Mouse (Mus musculus) limb, embryonic 14.5 days (tissue): Measurements from ENCODE around the gene Samd9l. TPM values are rescaled to one million over a fixed set of nuclear protein-coding genes. Genes with fewer than 3 reads are reported as not detected.
"Not testable (repeated sequence)": the region's sequence is repeated elsewhere in the genome, so short reads cannot be mapped to it uniquely, and the experiment has no call there.

Experiments used
- ATAC-seq: fragments of 200-750 bp; cut with Nextera tagmentation; 2 replicates; pipeline ENCODE4 v1.8.0; 2017; ENCODE audit warnings: low read depth, moderate number of reproducible peaks, moderate TSS enrichment; ENCODE audit not compliant: low FRiP score
- DNase-seq: peaks from one replicate; pipeline ENCODE4 v3.0.0-alpha.2; 2015; ENCODE audit warnings: low spot score
- H3K27ac ChIP-seq: fragments of 300-500 bp; sonication (generic); replicated peaks from 2 replicates; pipeline ENCODE4 v1.5.1; 2014; ENCODE audit warnings: low read depth, mild to moderate bottlenecking, low read length, moderate library complexity, mixed read lengths
- H3K27me3 ChIP-seq: fragments of 300-500 bp; sonication (generic); 2 replicates; pipeline ENCODE4 v1.6.1; 2014; ENCODE audit warnings: low read length, mixed read lengths; ENCODE audit not compliant: control insufficient read depth, insufficient read depth
- H3K36me3 ChIP-seq: fragments of 300-500 bp; sonication (generic); 2 replicates; pipeline ENCODE4 v1.6.1; 2014; ENCODE audit warnings: mild to moderate bottlenecking, low read length, moderate library complexity, mixed read lengths; ENCODE audit not compliant: control insufficient read depth, insufficient read depth
- H3K4me1 ChIP-seq: fragments of 300-500 bp; sonication (generic); 2 replicates; pipeline ENCODE4 v1.6.1; 2014; ENCODE audit warnings: antibody characterized with exemption, low read length, mixed read lengths; ENCODE audit not compliant: control insufficient read depth, insufficient read depth
- H3K4me2 ChIP-seq: fragments of 300-500 bp; sonication (generic); replicated peaks from 2 replicates; pipeline ENCODE4 v1.6.1; 2014; ENCODE audit warnings: low read depth, mild to moderate bottlenecking, low read length, moderate library complexity; ENCODE audit not compliant: severe bottlenecking
- H3K4me3 ChIP-seq: fragments of 300-500 bp; sonication (generic); replicated peaks from 2 replicates; pipeline ENCODE4 v1.5.1; 2014; ENCODE audit warnings: low read length
- H3K9ac ChIP-seq: fragments of 300-500 bp; sonication (generic); 2 replicates; pipeline ENCODE4 v1.6.1; 2014; ENCODE audit warnings: mild to moderate bottlenecking, low read depth, low read length, moderate library complexity; ENCODE audit not compliant: severe bottlenecking
- H3K9me3 ChIP-seq: fragments of 300-500 bp; sonication (generic); 2 replicates; pipeline ENCODE4 v1.6.1; 2016; ENCODE audit warnings: low read length; ENCODE audit not compliant: control insufficient read depth
- POLR2A ChIP-seq: fragments of 200-500 bp; IDR thresholded peaks from 2 replicates; pipeline ENCODE4 v1.8.0; 2012; ENCODE audit warnings: inconsistent platforms, mild to moderate bottlenecking, moderate library complexity, borderline replicate concordance; ENCODE audit not compliant: insufficient read depth, insufficient read length; ENCODE audit errors: extremely low read depth
- WGBS: fragments of 180-500 bp; shearing (Covaris S2); extraction: QIAGEN DNeasy Blood & Tissue Kit; methylation state at CpG from one replicate; pipeline ENCODE4 v1.1.7; 2014; 5-methylcytosine and 5-hydroxymethylcytosine counted together
- polyA plus RNA-seq, 2 experiments: library from polyadenylated mRNA; depleted of rRNA in 1 of 2; stranded (reverse) in 1 of 2; unstranded in 1 of 2; fragments of >200 nt; fragmentation: Nextera tagmentation in 1 of 2; extraction: Ambion mirVana in 1 of 2; gene quantifications; 2 replicates each; pipeline versions ENCODE4 v1.2.1 to v1.2.3; 2012 to 2014

Samd9l gene
- polyA plus RNA-seq, 2 experiments: 1.2 to 2.6 TPM

GRCm38 (mm10) chr6:3369527-3369926, 29.8 kb downstream of the Samd9l start:
- Histone ChIP-seq H3K4me1 (no peaks in the 10 kb centered on the region), H3K36me3 (no peaks in the 10 kb centered on the region), H3K4me3 (no peak overlapping the region), H3K9me3 (no peaks in the 10 kb centered on the region), H3K27me3 (no peaks in the 10 kb centered on the region), H3K4me2 (no peak overlapping the region), H3K27ac (no peak overlapping the region), H3K9ac (no peak overlapping the region)
- no peak for DNase-seq
- no peak for TF ChIP-seq POLR2A
- ATAC-seq: no peak
- 86% methylated on average over 8 of the region's 8 CpGs for WGBS

- not testable (repeated sequence) for ATAC-seq, H3K9ac ChIP-seq, H3K36me3 ChIP-seq, H3K4me1 ChIP-seq, H3K4me2 ChIP-seq, H3K9me3 ChIP-seq, H3K4me3 ChIP-seq, DNase-seq, H3K27me3 ChIP-seq, H3K27ac ChIP-seq
- WGBS: 70% methylated on average over 1 of the region's 1 CpGs
Observed at GRCm38 (mm10) chr6:3365609-3366008, 33.8 kb downstream of the Samd9l start.

DNA sequence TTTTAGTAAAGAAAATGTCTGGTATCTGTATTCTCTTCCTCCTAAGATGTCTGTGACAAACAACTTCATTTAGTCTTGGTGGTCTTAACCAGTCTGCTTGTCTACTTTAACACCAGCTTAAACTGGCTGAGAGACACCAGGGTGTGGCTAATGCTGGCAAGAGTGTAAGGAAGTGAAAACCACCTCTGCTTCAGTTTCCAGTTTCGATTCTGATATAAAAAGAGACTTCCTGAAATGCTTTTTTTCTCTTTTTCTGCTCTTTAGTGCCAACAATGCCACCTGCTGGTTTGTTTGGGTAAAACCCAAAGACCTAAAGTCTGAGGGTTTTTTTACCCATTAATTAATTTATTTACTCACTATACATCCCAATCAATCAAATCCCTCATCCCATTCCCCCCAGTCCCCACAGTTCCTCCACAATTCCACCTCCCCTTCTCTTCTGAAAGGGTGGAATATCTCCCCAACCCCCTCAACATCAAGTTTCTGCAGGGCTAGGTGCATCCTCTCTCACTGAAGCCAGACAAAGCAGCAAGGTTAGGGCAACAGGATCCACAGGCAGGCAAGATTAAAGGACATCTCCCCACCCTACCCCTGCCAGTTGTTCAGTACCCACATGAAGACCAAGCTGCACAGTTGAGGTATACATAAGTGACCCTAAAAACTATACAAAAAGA, 53.3 kb downstream of the Samd9l start:
- not testable (repeated sequence) for ATAC-seq, H3K27me3 ChIP-seq, H3K4me2 ChIP-seq, H3K27ac ChIP-seq, H3K36me3 ChIP-seq, H3K4me1 ChIP-seq, H3K9me3 ChIP-seq, H3K9ac ChIP-seq
- WGBS: 6% methylated on average over 1 of the region's 1 CpGs
- DNase-seq: peak; percentile 78
- 0 out of 2 replicates have a peak overlapping the region, but pooled peaks have one; percentile 14 for H3K4me3 ChIP-seq

DNA sequence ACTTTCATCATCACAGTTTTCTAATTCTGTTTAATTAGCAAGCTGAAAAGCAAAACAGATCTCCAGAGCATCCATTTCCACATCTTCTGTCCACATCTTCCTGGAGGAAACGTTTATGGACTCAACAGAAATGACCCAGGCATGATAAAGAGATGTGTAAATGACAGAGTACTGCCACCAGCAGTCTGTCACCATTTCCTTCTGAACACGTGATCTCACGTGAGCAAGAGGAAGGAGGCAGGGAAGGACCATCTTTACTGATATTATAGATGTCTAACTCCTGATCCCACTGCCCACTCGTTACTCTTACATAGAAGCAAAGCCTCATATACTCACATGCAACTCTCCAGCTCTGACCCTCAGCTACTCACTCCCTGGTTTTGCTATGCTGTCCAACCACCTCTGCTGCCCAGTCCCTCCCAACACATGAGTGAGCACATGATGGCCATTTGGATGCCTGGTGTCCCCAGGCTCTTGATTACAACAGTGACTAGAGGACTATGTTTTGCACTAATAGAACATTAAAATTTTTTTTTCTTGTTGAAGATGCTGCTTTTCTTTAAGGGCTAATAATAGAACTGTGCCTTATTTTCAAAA, 54.2 kb downstream of the Samd9l start:
- H3K9me3 ChIP-seq, ATAC-seq, H3K9ac ChIP-seq, H3K4me3 ChIP-seq, H3K27ac ChIP-seq, DNase-seq, H3K4me1 ChIP-seq, H3K4me2 ChIP-seq, H3K27me3 ChIP-seq, H3K36me3 ChIP-seq: not testable (repeated sequence)
- WGBS: 100% methylated on average over 1 of the region's 4 CpGs

DNA sequence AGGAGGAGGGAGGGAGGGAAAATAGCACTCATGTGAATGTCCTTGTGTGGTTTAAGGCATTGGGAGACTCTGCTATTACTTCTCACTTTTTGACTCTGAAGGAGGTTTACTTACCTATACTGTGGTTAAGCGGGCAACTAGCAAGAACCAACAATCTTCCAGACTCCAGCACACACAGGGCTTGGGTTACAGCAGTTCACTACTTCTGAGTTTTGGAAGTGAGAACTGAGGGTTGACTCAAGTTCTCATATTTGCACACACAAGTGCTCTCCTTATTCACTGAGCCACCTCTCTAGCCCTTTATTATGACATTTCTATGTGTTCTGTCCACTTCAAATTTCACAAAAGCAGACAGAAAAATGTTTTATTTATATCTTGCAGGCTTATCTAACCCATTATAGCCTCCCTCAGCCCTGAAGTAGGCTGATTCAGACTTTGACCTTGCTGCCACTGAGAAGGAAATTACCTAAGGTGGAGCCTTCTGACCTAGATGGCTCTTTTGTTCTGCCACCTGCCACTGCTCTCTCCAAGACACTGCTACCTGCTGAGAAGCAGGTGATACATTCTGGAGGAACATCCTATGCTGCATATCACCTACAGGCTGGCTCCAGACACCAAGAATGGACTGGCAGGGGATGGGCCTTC, 55.6 kb downstream of the Samd9l start:
- not testable (repeated sequence) for H3K4me2 ChIP-seq, H3K36me3 ChIP-seq, H3K4me3 ChIP-seq, H3K9ac ChIP-seq, ATAC-seq, H3K27me3 ChIP-seq, H3K27ac ChIP-seq, H3K4me1 ChIP-seq, H3K9me3 ChIP-seq, DNase-seq
- WGBS: 83% methylated on average over 1 of the region's 1 CpGs
